Mouse (Mus musculus) midbrain, embryonic 16.5 days (tissue): Measurements from ENCODE around the gene Cadm2. TPM values are rescaled to one million over a fixed set of nuclear protein-coding genes. Genes with fewer than 3 reads are reported as not detected.
A peak's percentile ranks its signal among the peaks of the same experiment; 100 is the strongest.

ENCODE experiments used
- ATAC-seq: fragments of 200-750 bp; cut with Nextera tagmentation; 2 replicates; pipeline ENCODE4 v1.8.0; 2017; ENCODE audit warnings: moderate TSS enrichment
- H3K27ac ChIP-seq: fragments of 300-500 bp; sonication (generic); 2 replicates; pipeline ENCODE4 v1.5.1; 2014; ENCODE audit warnings: mild to moderate bottlenecking, low read length, mixed read lengths
- H3K27me3 ChIP-seq: fragments of 300-500 bp; sonication (generic); 2 replicates; pipeline ENCODE4 v1.6.1; 2014; ENCODE audit warnings: low read depth, low read length, mixed read lengths; ENCODE audit not compliant: control insufficient read depth, insufficient read depth
- H3K36me3 ChIP-seq: fragments of 300-500 bp; sonication (generic); 2 replicates; pipeline ENCODE4 v1.6.1; 2014; ENCODE audit warnings: mild to moderate bottlenecking, low read length, moderate library complexity, mixed read lengths; ENCODE audit not compliant: control insufficient read depth, insufficient read depth
- H3K4me1 ChIP-seq: fragments of 300-500 bp; sonication (generic); 2 replicates; pipeline ENCODE4 v1.6.1; 2014; ENCODE audit warnings: mild to moderate bottlenecking, low read length, mixed read lengths; ENCODE audit not compliant: control insufficient read depth, insufficient read depth
- H3K4me2 ChIP-seq: fragments of 300-500 bp; sonication (generic); 2 replicates; pipeline ENCODE4 v1.6.1; 2014; ENCODE audit warnings: mild to moderate bottlenecking, low read length, mixed read lengths
- H3K4me3 ChIP-seq: fragments of 300-500 bp; sonication (generic); 2 replicates; pipeline ENCODE4 v1.5.1; 2014; ENCODE audit warnings: low read depth, mild to moderate bottlenecking, low read length, moderate library complexity, mixed read lengths
- H3K9ac ChIP-seq: fragments of 300-500 bp; sonication (generic); 2 replicates; pipeline ENCODE4 v1.6.1; 2014; ENCODE audit warnings: low read depth, low read length, mixed read lengths
- H3K9me3 ChIP-seq: fragments of 300-500 bp; sonication (generic); replicated peaks from 2 replicates; pipeline ENCODE4 v1.6.1; 2014; ENCODE audit warnings: mild to moderate bottlenecking, low read length, mixed read lengths; ENCODE audit not compliant: control insufficient read depth, poor library complexity, severe bottlenecking
- WGBS: fragments of 180-500 bp; shearing (Covaris S2); extraction: QIAGEN DNeasy Blood & Tissue Kit; methylation state at CpG from one replicate; pipeline ENCODE4 v1.1.7; 2014; 5-methylcytosine and 5-hydroxymethylcytosine counted together
- polyA plus RNA-seq: library from polyadenylated mRNA; unstranded; fragments of >200 nt; fragmentation: Nextera tagmentation; extraction: Ambion mirVana; gene quantifications from 2 replicates; pipeline ENCODE4 v1.2.1, GENCODE M21; 2015

Cadm2 gene
- polyA plus RNA-seq, 1 experiment from 2014 or later, result 75.6 TPM

GRCm38 (mm10) chr16:66871201-66871600 is 749.5 kb downstream of the Cadm2 start:
- H3K27me3 ChIP-seq, result no peaks in the 10 kb centered on the region
- H3K36me3 ChIP-seq, result no peaks in the 10 kb centered on the region
- H3K4me1 ChIP-seq, result no peaks in the 10 kb centered on the region
- ATAC-seq, result no peak
- H3K4me2 ChIP-seq, result no peak overlapping the region
- no peak overlapping the region for H3K27ac ChIP-seq
- WGBS, result 74% methylated on average over 3 of the region's 3 CpGs
- no peaks in the 10 kb centered on the region for H3K9me3 ChIP-seq
- H3K9ac ChIP-seq, result no peak overlapping the region
- no peak overlapping the region for H3K4me3 ChIP-seq

DNA sequence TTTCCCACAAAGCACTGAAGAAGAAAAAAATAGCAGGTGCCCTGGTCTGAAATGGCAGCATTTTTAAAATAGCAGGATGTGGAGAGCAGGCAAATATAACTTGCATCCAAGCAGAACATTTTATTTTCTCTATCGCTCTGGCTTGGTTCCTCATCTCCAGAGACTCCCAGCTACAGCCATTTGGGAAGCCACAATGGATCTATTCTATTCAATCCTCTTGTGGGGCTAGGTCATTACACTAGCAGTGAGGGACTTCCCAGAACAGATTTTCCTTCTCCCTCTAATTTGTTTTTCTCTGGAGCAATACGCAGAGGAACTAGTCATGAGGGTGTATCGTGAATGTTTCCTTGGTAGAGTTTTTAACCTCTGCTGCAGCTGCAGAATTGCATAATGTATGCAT is 769.7 kb downstream of the Cadm2 start:
- no peaks in the 10 kb centered on the region for H3K36me3 ChIP-seq
- H3K9ac ChIP-seq, result no peak overlapping the region
- WGBS, result 45% methylated on average over 3 of the region's 3 CpGs
- H3K4me2 ChIP-seq, result no peak overlapping the region
- no peak for ATAC-seq
- H3K27me3 ChIP-seq, result no peaks in the 10 kb centered on the region
- H3K27ac ChIP-seq, result no peak overlapping the region
- H3K9me3 ChIP-seq, result no peaks in the 10 kb centered on the region
- peaks cover 3% of the 10 kb centered on the region; the same call in 1 of the 2 replicates for H3K4me1 ChIP-seq
- H3K4me3 ChIP-seq, result no peak overlapping the region

GRCm38 (mm10) chr16:66824866-66825265 is 795.8 kb downstream of the Cadm2 start:
- no peaks in the 10 kb centered on the region for H3K36me3 ChIP-seq
- no peak overlapping the region for H3K27ac ChIP-seq
- 86% methylated on average over 3 of the region's 3 CpGs for WGBS
- no peak overlapping the region for H3K4me3 ChIP-seq
- H3K4me2 ChIP-seq, result no peak overlapping the region
- H3K9ac ChIP-seq, result no peak overlapping the region
- H3K9me3 ChIP-seq, result no peaks in the 10 kb centered on the region
- no peaks in the 10 kb centered on the region for H3K4me1 ChIP-seq
- no peaks in the 10 kb centered on the region for H3K27me3 ChIP-seq
- ATAC-seq, result no peak

- no peaks in the 10 kb centered on the region for H3K4me1 ChIP-seq
- H3K9ac ChIP-seq, result no peak overlapping the region
- H3K27ac ChIP-seq, result no peak overlapping the region
- H3K9me3 ChIP-seq, result no peaks in the 10 kb centered on the region
- no peak overlapping the region for H3K4me2 ChIP-seq
- no peak overlapping the region for H3K4me3 ChIP-seq
- ATAC-seq, result no peak
- H3K27me3 ChIP-seq, result no peaks in the 10 kb centered on the region
- H3K36me3 ChIP-seq, result no peaks in the 10 kb centered on the region
These were observed 809.2 kb downstream of the Cadm2 start for GRCm38 (mm10) chr16:66811495-66811894.

- H3K4me1 ChIP-seq, result no peaks in the 10 kb centered on the region
- no peak overlapping the region for H3K4me3 ChIP-seq
- no peaks in the 10 kb centered on the region for H3K27me3 ChIP-seq
- 72% methylated on average over 3 of the region's 3 CpGs for WGBS
- H3K36me3 ChIP-seq, result no peaks in the 10 kb centered on the region
- no peaks in the 10 kb centered on the region for H3K9me3 ChIP-seq
- no peak overlapping the region for H3K27ac ChIP-seq
- ATAC-seq, result no peak
- H3K9ac ChIP-seq, result no peak overlapping the region
- no peak overlapping the region for H3K4me2 ChIP-seq
These were observed 822.5 kb downstream of the Cadm2 start for GRCm38 (mm10) chr16:66798204-66798603.

DNA sequence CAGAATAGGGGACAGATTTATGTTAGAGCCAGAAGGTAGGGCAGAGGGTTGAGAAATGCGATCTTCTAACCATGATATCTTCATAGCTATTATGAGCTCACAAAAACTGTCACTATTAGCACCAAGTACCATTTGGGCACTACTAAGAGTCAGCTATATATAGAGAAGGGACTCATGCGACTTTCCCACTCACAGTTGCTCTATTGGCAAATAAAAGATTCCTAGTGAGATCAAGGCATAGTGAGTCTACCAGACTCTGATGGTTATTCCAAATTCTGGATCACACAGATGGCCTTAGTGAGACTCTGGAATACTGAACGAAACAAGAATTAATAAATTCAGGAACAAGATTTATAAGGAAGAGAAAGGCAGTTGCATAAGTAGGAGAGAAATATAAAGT is 827.6 kb downstream of the Cadm2 start:
- no peak overlapping the region for H3K4me3 ChIP-seq
- 93% methylated on average over 3 of the region's 3 CpGs for WGBS
- H3K4me2 ChIP-seq, result no peak overlapping the region
- no peaks in the 10 kb centered on the region for H3K36me3 ChIP-seq
- no peak overlapping the region for H3K27ac ChIP-seq
- no peak for ATAC-seq
- no peaks in the 10 kb centered on the region for H3K9me3 ChIP-seq
- H3K27me3 ChIP-seq, result no peaks in the 10 kb centered on the region
- H3K9ac ChIP-seq, result no peak overlapping the region
- H3K4me1 ChIP-seq, result no peaks in the 10 kb centered on the region

- H3K4me2 ChIP-seq, result no peak overlapping the region
- H3K9me3 ChIP-seq, result no peaks in the 10 kb centered on the region
- peak; percentile 55; the same call in 1 of the 2 replicates for ATAC-seq
- peaks cover 5% of the 10 kb centered on the region for H3K4me1 ChIP-seq
- no peaks in the 10 kb centered on the region for H3K36me3 ChIP-seq
- no peak overlapping the region for H3K27ac ChIP-seq
- no peak overlapping the region for H3K4me3 ChIP-seq
- 16% methylated on average over 4 of the region's 4 CpGs for WGBS
- H3K27me3 ChIP-seq, result no peaks in the 10 kb centered on the region
- no peak overlapping the region for H3K9ac ChIP-seq
These were observed 848.8 kb downstream of the Cadm2 start for GRCm38 (mm10) chr16:66771883-66772282.

DNA sequence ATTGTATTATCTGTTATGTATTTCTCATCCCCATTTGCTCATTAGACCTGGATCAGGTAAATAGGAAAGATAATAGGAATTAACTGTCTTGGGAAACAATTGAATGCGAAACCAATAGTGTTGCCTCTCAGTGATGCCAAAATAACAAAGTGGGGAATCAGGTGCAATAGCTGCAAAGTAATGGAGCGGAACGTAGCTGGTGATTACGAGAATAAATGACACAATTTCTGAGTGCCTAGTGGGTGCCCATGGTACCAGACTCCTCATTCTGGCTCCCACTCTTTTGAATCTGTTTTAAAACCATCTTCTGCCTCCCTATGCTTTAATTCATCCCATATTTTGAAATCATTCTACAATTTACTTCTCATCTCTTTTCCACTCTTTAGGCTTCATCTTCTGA is 851.2 kb downstream of the Cadm2 start:
- Histone ChIP-seq H3K9ac (no peak overlapping the region), H3K9me3 (no peaks in the 10 kb centered on the region), H3K36me3 (no peaks in the 10 kb centered on the region), H3K27me3 (no peaks in the 10 kb centered on the region), H3K27ac (no peak overlapping the region), H3K4me2 (no peak overlapping the region), H3K4me1 (peaks cover 5% of the 10 kb centered on the region), H3K4me3 (no peak overlapping the region)
- no peak for ATAC-seq
- WGBS, result 79% methylated on average over 4 of the region's 4 CpGs

DNA sequence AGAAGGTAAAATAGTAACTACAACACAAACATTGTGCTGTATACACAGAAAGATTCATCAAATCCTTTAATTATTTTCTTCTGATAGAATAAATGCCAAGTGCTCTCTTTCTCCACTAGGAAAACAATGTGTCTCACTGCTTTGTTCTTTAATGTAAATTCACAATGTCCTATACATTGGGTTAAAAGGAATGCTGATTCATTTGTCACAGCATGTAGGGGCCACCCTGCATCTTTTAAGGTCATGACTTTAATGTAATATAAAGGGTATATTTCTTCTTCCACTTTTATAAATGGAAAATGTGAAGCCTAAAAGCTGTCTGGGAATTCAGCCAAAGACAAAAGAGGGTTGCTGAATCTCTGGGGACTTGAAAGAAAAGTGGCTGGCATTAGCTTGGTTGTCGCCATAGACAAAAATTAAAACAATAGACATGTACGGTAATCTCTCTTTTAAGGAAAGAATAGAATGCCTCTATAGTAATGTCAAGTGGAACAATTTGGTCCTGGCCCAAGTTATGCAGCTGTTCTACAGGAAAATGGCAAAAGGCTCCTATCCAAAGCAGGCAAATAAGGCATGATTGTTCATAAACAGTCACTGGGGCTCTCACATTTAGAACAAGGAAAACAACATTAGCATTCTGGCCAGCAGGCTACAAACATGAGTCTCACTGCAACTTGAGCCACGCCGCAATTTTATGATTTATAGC is 851.9 kb downstream of the Cadm2 start:
- peak; percentile 38; the same call in 1 of the 2 replicates for ATAC-seq
- no peaks in the 10 kb centered on the region for H3K36me3 ChIP-seq
- H3K4me3 ChIP-seq, result no peak overlapping the region
- no peaks in the 10 kb centered on the region for H3K9me3 ChIP-seq
- no peak overlapping the region for H3K4me2 ChIP-seq
- no peaks in the 10 kb centered on the region for H3K27me3 ChIP-seq
- H3K27ac ChIP-seq, result no peak overlapping the region
- H3K4me1 ChIP-seq, result peaks cover 5% of the 10 kb centered on the region
- H3K9ac ChIP-seq, result no peak overlapping the region
- 27% methylated on average over 4 of the region's 4 CpGs for WGBS
